Mouse (Mus musculus): ENCODE data around the gene Sh3rf3.

The Sh3rf3 gene

DNA sequence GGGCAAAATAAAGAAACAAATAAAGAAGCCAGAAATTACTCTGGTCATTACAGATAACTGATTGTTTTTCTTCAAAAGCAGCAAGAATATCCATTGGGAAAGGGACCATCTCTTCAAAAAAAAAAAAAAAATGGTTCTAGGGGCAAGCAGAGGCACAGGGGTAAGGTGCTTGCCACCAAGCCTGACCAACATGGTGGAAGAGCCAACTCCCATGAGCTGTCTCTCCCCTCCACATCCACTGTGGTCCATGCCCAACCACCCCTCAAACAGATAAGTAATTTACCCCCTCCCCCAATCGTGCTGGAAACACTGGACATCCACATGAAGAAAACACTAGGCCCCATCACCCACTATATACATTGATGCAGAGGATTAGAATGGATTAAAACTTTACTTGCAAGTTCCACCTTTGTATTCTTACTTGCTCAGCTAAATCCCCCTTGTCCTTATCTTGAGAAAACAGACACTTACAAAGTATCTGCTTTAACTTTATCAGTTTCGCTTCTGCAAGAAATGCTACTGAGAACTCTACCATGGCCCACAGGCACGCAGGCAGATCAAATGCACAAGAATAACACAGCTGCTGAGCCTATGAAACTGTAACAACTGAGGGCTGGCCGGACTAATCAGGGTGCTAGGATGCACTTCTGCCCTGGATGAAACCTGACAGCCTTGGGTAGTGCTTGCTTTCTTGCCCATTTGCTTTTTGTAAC lies 349.2 kb downstream of the Sh3rf3 start:
- no peak for DNase-seq (ENCODE audit: inconsistent age in 2 of 2, low spot score in 1 of 2)

DNA sequence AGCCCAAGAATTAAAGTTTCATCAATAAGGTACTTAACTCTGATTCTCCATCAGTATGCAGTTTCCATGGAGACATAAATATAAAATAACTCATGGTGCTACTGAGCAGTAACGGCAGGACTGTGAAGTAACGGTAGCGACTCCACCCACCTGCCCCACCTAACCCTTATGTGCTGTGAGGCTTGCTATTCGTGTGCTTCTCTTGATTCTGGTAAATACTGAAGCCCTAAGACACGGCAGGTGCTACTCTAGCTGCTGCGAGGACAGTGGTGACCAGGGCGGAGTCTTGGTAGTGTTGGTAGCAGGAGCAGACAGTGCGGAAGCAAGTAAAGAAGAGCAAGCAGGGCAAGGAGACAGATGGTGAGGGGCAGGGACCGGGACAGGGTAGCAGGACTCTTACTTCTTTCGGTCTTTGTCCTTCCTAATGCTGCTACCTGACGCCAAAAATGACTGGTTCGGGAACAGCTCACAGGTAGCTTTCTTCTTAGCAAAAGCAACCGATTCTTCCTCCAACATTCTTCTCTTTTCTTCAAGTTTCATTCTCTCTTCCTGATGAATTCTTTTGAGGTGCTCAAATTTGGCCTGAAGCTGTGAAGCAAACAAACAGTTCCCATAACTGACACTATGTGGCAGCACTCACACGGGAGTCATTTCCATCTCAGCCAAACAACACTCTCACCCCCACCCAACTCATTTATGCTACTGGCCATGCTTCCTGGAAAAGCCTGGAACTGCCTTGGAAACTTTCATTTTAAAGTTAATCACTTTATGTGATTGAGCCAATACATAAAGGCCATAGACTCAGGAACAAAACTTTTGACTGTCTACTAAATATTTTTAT lies 353.2 kb downstream of the Sh3rf3 start:
- DNase-seq (ENCODE audit: inconsistent age in 2 of 2, low spot score in 1 of 2) = peak; percentile 43 to 80

GRCm38 (mm10) chr10:59171042-59171441 lies 357.9 kb downstream of the Sh3rf3 start:
- DNase-seq (ENCODE audit: inconsistent age in 2 of 2, low spot score in 1 of 2) = no peak

- DNase-seq (ENCODE audit: inconsistent age in 2 of 2, low spot score in 1 of 2) = no peak
Observed at GRCm38 (mm10) chr10:59172539-59172938, 359.4 kb downstream of the Sh3rf3 start.

- DNase-seq (ENCODE audit: inconsistent age in 2 of 2, low spot score in 1 of 2) = no peak
Observed at GRCm38 (mm10) chr10:59179620-59180019, 366.5 kb downstream of the Sh3rf3 start.

DNA sequence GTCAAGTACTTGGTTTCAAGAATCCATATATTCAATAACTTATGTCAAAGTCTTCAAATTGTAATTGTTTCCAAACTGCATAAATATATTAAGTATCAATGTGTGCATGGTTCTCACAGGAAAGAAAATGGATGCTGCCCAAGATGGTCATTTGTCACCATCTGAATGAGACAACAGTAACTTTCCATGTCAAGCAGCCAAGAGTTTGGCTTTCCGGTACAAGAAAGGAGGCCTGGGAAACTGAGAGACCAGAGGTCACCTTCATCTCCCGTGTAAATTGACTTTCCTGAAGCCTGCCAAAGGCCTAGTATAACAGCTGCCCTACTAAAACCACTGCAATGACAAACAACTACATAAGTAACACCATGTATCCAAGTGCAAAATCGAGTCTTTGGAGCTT lies 369.1 kb downstream of the Sh3rf3 start:
- peak in 1 of 2 experiments; percentile 59 for DNase-seq (ENCODE audit: inconsistent age in 2 of 2, low spot score in 1 of 2)

Measured in adrenal gland, adult (tissue).